Mouse (Mus musculus): ENCODE data around the gene Ptrh2. TPM values are rescaled to one million over a fixed set of nuclear protein-coding genes. Genes with fewer than 3 reads are reported as not detected.

Ptrh2 gene
- 3.4 to 6.5 TPM (median 5.6 TPM) in 4 replicates for total RNA-seq (2023; ENCODE audit: inconsistent age)

GRCm38 (mm10) chr11:86683395-86684125 lies at the start of gene Ptrh2, which contains the start of gene Vmp1:
TSS of gene Ptrh2 (plus strand) at chr11:86683985.
TSS of gene Vmp1 (minus strand) at chr11:86683836.

Other genes with a start within 250 kb of the Ptrh2 start
- gene Rnft1, start 199.3 kb upstream of the Ptrh2 start, total RNA-seq (2023; ENCODE audit: inconsistent age): 52.1 to 55.8 TPM (median 54.3 TPM) in 4 replicates
- 56.3 to 73.5 TPM (median 62.8 TPM) in 4 replicates for gene Rps6kb1, start 139.2 kb upstream of the Ptrh2 start, total RNA-seq (2023; ENCODE audit: inconsistent age)
- 5.1 to 7.4 TPM (median 6.6 TPM) in 4 replicates for gene Tubd1, start 139.0 kb upstream of the Ptrh2 start, total RNA-seq (2023; ENCODE audit: inconsistent age)
- gene Vmp1, start 149 bp upstream of the Ptrh2 start, total RNA-seq (2023; ENCODE audit: inconsistent age): 69.6 to 85.4 TPM (median 73.6 TPM) in 4 replicates
- 278 to 287 TPM (median 280 TPM) in 4 replicates for gene Cltc, start 73.6 kb downstream of the Ptrh2 start, total RNA-seq (2023; ENCODE audit: inconsistent age)
- 69.2 to 80.7 TPM (median 78.6 TPM) in 4 replicates for gene Dhx40, start 123.8 kb downstream of the Ptrh2 start, total RNA-seq (2023; ENCODE audit: inconsistent age)